Mouse (Mus musculus) spleen, postnatal 36 days (tissue): Measurements from ENCODE around the gene Gkn3.

Experiments used
- DNase-seq, 2 experiments: peaks; one replicate each; pipeline ENCODE4 v3.0.0; 2022; ENCODE audit warnings: low spot score in 2 of 2, mixed read lengths in 1 of 2

The Gkn3 gene

DNA sequence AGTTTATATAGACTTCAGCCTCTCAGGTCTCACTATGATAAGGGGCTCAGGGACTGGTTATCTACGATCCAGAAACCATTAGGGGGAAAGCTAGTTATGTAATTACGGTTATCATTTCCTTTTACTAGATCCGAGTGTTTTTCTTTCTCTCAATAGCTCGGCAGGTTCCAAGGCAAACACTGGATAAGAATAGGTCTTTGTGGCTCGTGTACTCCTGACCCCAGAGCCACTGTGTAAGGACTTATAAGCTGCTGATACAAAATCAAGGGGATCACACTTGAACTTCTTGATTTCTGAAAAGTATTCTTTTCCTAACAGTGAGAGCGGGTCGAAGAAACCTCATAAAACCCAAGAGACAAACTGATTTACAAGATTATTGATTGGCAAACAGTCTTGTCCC is at the start of gene Gkn3:
Gene Gkn3, minus strand, starts transcription at position 59 of the 400 bp plus-strand sequence.
- DNase-seq, result no peak

DNA sequence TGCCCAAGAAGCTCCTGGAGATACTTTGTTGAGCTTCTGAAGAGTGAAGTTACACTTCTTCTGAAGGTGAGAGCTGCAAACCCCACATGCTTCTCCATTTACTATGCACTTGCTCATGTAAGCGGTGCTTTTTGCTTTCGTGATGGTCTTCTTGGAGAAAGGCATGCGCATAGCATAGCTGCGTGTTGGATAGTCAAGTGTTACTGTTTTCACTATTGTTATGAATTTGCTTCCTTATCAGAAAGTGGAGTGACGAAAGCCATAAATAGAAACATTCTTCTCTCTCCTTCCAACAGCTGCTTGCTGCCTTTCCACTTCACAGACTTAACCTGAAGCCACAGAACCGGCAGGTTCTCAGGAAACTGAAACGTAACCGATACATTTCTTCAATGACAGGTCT is 48.0 kb upstream of the Gkn3 start:
- DNase-seq, result no peak

- DNase-seq, result no peak
Observed at GRCm38 (mm10) chr6:87435791-87436190, 47.1 kb upstream of the Gkn3 start.

- no peak for DNase-seq
Observed at GRCm38 (mm10) chr6:87428487-87429044, 39.8 kb upstream of the Gkn3 start, which contains the start of gene Bmp10. TSS of gene Bmp10 (plus strand) at chr6:87428994.

DNA sequence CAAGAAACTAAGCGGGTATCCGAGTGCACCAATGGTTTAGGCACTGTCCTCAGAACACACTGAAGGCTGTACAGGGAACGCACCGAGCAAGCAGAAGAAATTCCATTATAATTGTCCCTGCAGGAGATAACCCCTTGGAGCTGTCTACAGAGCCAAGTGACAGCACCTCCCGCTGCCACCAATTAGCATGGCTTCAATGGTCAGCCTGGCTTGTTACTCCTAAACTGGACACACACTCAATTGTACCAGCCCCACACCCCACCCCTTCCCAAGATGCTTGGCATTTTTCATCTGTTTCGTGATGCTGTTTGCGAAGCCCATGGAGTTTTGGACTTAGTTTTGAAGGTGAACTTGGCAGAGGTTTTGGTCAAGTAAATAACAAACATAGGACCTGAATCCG is 38.9 kb upstream of the Gkn3 start:
- DNase-seq, result no peak

- no peak for DNase-seq
Observed at GRCm38 (mm10) chr6:87426954-87427353, 38.2 kb upstream of the Gkn3 start.

DNA sequence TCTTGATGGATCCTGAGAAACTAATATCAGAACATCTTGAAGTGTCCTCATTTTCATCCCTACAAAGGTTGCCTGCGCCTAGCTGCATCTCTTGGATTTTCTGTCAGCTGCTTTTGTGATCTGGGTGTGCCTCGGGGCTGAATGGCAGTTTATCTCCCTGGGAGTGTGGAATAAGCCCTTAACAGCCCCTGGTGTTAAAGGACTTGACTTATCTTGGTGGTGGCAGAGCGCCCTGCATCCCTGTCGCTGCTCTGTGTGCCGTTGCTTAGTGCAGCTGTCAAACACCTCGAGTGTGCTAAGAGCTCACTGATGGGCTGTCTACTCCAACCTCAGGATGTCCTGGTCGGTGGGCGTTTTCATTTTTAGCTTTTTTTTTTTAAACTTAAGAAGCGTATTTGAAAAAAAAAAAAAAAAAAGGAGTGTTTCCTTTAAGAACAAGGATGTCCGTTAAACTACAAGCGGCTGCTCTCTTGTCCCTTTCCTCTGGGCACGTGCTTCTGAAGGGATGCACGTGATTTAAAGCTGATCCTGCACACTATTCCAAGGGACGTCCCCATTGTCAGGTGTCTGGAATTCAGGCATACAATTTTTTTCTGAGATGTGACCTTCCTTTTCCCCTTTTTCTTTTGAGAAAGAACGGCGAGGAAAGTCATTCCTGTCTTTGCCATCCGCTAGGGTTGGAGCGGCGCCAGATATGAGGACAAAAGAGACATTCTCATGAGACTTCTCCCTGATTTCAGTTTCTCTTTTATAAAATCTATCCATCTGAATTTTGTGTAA is 35.5 kb upstream of the Gkn3 start:
- no peak for DNase-seq

DNA sequence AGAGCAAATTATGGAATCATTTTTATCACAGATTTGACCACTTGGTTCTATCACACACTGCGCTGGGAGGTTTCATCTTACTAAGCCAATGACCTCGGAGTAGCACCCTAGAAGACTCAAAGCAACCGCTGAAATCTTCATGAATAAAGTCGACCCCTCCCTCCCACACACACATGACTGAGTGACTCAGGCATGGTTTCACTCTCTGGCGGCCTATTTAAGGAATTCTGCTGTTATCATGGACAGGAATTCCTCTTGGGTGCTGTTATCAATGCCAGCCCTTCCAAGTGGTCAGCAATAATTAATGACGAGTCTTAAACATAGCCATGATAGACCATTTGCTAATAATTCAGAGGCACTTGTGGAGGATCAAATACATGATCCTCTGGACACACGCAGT is 33.6 kb upstream of the Gkn3 start:
- DNase-seq, result no peak

GRCm38 (mm10) chr6:87412011-87412410 is 23.3 kb upstream of the Gkn3 start:
- no peak for DNase-seq

DNA sequence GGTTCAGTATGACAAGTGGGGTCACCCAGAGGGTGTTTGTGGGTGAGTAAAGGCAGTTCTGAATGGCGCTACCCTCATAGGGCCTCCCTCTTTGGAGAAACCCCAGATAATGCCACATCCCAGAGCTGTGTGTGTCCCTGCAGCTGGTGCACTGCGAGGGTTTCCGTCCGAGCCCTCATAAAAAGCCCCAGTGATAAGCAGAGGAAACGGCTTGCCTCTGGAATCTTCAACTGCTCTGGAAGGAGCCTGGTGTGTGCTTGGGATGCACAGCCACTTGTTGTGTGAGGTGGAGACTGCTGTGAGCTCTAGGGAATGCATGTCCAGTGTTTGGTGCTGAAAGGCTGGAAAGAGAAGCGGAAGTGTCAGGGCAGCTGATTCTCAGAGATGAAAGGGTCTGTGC is 12.7 kb upstream of the Gkn3 start:
- no peak for DNase-seq

DNA sequence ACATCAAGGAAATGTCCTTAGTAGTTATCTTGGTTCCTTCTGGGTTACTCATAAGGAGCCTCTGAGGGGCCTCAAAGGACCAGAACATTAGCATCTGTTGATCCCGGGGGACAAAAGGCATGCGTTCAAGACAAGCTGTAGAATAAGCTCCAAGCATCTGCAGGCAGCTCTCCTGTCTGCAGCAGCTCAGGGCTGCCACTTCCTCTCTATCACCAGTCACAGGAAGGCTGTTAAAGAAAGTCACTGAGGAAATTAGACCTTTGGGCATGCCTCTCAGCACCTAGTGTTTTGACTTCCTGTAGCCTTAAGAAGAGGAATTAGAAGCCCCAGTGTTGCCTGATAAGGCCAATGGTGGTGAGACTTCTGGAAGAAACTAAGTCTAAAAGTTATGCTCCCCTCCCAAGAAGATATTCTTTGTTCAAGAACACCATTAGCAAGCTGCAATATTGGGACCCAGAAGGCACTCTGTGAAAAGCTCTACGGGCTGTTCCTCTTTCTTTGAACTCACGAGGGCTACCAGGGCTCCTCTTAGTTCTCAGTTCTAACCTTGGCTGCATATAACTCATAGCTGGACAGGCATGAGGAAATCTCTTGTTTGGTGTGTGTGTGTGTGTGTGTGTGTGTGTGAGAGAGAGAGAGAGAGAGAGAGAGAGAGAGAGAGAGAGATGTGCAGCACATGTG is 11.3 kb upstream of the Gkn3 start:
- DNase-seq, result peak; percentile 53 to 57

- DNase-seq, result peak; percentile 71 to 79
Observed at GRCm38 (mm10) chr6:87399137-87399536, 10.4 kb upstream of the Gkn3 start.

GRCm38 (mm10) chr6:87394783-87395182 is 6.0 kb upstream of the Gkn3 start:
- DNase-seq, result peak; percentile 58 to 62

DNA sequence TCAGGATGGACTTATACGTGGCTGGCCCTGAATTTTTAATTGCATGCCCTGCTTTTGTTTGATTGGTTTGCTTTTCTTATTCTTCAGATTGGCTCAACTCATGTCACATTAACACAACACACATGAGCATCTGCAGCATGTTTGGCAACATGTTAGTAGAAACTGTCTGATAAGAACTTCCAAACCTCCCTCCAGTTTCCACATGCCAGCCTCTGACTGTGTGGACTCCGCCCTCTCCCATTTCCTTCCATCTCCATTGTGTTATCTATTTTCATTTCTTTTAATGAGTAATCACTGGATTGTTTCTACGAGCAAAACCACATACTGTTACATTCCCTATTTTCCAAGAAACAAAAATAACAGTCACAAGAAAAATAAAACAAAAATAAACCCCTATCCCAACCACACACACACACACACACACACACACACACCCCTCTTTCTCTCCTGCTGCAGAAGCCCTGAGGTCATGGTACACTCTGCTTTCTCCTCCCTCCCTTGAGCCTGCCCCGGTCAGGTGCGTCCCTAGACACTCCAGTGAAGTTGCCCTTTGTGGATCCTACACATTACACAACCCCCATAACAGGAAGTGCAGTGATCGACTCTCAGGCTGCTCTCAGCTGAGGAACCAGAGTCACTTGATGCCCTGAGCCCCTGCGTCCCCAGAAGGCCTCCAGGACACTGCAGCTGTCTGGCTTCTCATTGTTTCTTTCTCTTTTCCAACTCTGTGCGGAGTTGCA is 4.9 kb upstream of the Gkn3 start:
- DNase-seq, result peak in 1 of 2 experiments; percentile 8

DNA sequence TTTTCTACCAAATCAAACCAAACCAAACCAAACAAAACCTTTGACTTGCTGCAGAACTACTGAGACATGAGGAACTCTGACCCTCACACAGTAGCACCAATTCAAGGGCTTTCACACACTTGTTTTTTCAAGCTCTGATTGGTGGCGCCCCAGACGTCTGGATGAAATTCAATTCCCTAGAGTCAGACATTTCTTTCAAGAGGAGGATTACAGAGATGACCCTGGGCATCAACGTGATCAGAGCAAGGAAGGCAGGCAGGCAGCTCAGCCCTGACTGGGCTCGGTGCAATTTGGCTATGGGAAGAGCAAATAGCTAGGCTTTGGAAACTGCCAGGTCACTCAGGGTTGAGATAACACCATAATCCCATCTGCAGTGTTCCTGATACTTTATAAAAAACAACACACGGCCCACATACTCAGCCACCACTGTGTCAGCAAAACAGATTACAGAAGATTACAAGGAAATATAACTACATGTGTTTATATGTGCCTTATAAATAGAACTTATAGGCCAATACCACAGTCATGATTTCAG is 787 bp upstream of the Gkn3 start:
- DNase-seq, result no peak

GRCm38 (mm10) chr6:87386681-87387080 is 2.1 kb downstream of the Gkn3 start:
- no peak for DNase-seq

DNA sequence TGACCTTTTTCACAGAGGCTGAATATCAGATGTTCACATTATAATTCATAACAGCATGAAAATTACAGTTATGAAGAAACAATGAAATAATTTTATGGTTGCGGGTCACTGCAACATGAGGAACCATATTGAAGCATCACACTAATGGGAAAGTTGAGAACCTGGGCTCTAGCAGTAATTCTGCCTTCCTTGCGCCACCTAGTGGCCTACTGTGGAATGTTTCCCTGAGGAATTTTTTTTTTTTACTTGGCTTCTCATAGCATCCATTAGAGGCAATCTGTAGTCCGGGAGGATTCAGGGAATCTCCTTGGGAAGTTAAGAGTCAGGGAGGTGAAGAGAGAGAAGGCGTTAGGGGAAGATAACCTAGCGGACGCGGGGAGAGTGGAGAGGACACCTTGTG is 2.5 kb downstream of the Gkn3 start:
- DNase-seq, result peak; percentile 8 to 29

GRCm38 (mm10) chr6:87384761-87385160 is 4.0 kb downstream of the Gkn3 start:
- DNase-seq, result no peak

- no peak for DNase-seq
Observed at GRCm38 (mm10) chr6:87383926-87384691, 4.6 kb downstream of the Gkn3 start.

GRCm38 (mm10) chr6:87373057-87373456 is 15.7 kb downstream of the Gkn3 start, which contains the start of gene Gkn2:
TSS of gene Gkn2 (plus strand) at chr6:87373357.
- no peak for DNase-seq

DNA sequence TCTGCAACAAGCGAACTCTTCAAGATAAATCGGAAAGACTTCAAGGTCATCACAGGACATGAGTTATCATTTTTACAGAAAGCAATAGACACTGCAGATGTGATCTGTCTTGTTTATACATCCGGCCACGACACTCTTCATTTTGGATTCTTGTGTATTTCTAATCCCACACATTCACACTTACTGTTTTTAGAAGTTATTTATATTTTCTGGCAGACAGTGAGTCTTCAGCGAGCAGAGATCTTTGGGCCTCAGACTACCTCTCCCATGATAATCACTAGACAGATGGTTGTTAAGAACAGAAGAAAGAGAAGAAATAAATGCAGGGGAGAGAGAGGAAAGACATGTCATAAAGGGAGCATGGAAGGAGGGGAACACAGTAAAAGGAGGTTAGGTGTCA is 19.5 kb downstream of the Gkn3 start:
- DNase-seq, result no peak
